Mouse (Mus musculus) hindbrain, embryonic 12.5 days (tissue): Measurements from ENCODE around the gene Lrfn4. TPM values are rescaled to one million over a fixed set of nuclear protein-coding genes. Genes with fewer than 3 reads are reported as not detected.

Source experiments
- ATAC-seq: fragments of 200-750 bp; cut with Nextera tagmentation; 2 replicates; pipeline ENCODE4 v1.8.0; 2017; ENCODE audit warnings: moderate TSS enrichment; ENCODE audit not compliant: low FRiP score
- H3K27ac ChIP-seq: fragments of 300-500 bp; sonication (generic); 2 replicates; pipeline ENCODE4 v1.5.1; 2016; ENCODE audit warnings: mild to moderate bottlenecking
- H3K27me3 ChIP-seq: fragments of 300-500 bp; sonication (generic); 2 replicates; pipeline ENCODE4 v1.6.1; 2016; ENCODE audit warnings: mild to moderate bottlenecking
- H3K36me3 ChIP-seq: fragments of 300-500 bp; sonication (generic); 2 replicates; pipeline ENCODE4 v1.6.1; 2016; ENCODE audit warnings: mild to moderate bottlenecking
- H3K4me1 ChIP-seq: fragments of 300-500 bp; sonication (generic); 2 replicates; pipeline ENCODE4 v1.6.1; 2016
- H3K4me2 ChIP-seq: fragments of 300-500 bp; sonication (generic); replicated peaks from 2 replicates; pipeline ENCODE4 v1.6.1; 2016; ENCODE audit warnings: mild to moderate bottlenecking
- H3K4me3 ChIP-seq: fragments of 300-500 bp; sonication (generic); 2 replicates; pipeline ENCODE4 v1.5.1; 2016; ENCODE audit warnings: mild to moderate bottlenecking
- H3K9ac ChIP-seq: fragments of 300-500 bp; sonication (generic); 2 replicates; pipeline ENCODE4 v1.6.1; 2016; ENCODE audit warnings: mild to moderate bottlenecking, moderate library complexity
- H3K9me3 ChIP-seq: fragments of 300-500 bp; sonication (generic); replicated peaks from 2 replicates; pipeline ENCODE4 v1.6.1; 2016; ENCODE audit warnings: mild to moderate bottlenecking
- WGBS: fragments of 180-500 bp; shearing (Covaris S2); methylation state at CpG from one replicate; pipeline ENCODE4 v1.1.7; 2016; 5-methylcytosine and 5-hydroxymethylcytosine counted together
- polyA plus RNA-seq: library from polyadenylated mRNA; unstranded; fragments of >200 nt; fragmentation: Nextera tagmentation; extraction: Ambion mirVana; gene quantifications from 2 replicates; pipeline ENCODE4 v1.2.1, GENCODE M21; 2016

The Lrfn4 gene
- polyA plus RNA-seq: 16.3 and 17.6 TPM in 2 replicates

DNA sequence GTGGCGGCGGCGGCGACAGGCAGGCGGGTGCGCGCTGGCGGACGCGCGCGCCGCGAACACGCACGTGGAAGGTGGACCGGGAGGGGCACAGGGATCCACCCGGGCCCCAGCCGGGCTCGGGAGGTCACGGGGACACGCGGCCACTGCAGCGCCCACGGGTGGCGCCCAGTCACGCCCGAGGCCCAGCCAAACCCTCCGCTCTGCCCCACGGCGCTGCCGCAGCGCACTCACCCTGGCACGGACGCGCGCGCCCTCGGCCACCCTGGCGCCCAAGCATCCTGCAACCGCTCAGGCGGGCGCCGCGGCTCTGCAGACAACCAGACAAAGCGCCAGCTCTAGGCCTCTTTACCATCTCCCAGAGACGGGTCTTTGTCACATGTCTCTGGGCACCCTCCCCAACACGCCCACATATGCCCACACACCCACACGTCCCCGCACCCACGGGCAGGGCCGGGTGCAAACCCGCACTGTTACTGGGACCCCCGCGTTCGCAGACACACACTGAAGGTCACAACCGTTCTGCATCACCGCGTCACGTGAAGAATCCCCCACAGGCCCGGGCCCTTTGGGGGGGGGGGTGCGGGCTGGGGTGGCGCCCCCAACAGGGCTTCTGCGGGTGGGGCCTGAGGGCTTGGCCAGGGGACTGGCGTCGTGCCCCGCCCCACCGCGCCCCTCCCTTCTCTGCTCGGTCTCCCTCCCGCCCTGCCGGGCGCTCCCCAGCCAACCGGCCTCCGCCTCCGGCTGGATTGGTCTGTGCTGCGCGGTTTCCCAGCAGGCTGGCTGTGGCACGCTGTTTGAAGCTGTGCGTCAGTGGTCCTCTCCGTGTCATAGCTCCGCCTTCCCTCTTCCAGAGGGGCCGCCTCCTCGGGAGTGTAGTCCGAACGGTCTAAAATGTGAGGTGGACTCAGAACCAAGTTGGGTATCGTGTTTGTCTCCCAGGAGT lies at the start of gene Lrfn4:
TSS of gene Lrfn4 (minus strand) at position 517 of the 943 bp plus-strand sequence.
- H3K27ac ChIP-seq: peak within 1 kb of the TSS; percentile 95
- H3K4me2 ChIP-seq: peak within 1 kb of the TSS; percentile 80
- WGBS: under 1% methylated on average over 63 of the region's 87 CpGs
- peak within 1 kb of the TSS; percentile 99 for H3K9ac ChIP-seq
- H3K9me3 ChIP-seq: no peaks in the 10 kb centered on the region
- peaks cover 35% of the 10 kb centered on the region for H3K4me1 ChIP-seq
- ATAC-seq: peak; percentile 92
- no peaks in the 10 kb centered on the region for H3K27me3 ChIP-seq
- H3K4me3 ChIP-seq: peak within 1 kb of the TSS; percentile 92
- H3K36me3 ChIP-seq: peaks cover 34% of the 10 kb centered on the region

GRCm38 (mm10) chr19:4658156-4658555 lies 42.7 kb upstream of the Lrfn4 start:
- no peak for ATAC-seq
- H3K36me3 ChIP-seq: no peaks in the 10 kb centered on the region
- no peak overlapping the region for H3K4me3 ChIP-seq
- H3K9me3 ChIP-seq: no peaks in the 10 kb centered on the region
- 91% methylated on average over 5 of the region's 5 CpGs for WGBS
- no peak overlapping the region for H3K9ac ChIP-seq
- H3K4me2 ChIP-seq: no peak overlapping the region
- no peaks in the 10 kb centered on the region for H3K4me1 ChIP-seq
- no peak overlapping the region for H3K27ac ChIP-seq
- 0 out of 2 replicates have a peak, but pooled peaks cover 3% of the 10 kb centered on the region for H3K27me3 ChIP-seq

GRCm38 (mm10) chr19:4646917-4647492 lies 31.5 kb upstream of the Lrfn4 start:
- Histone ChIP-seq H3K27me3 (no peaks in the 10 kb centered on the region; the same call in 1 of the 2 replicates), H3K27ac (no peak overlapping the region), H3K9me3 (no peaks in the 10 kb centered on the region), H3K4me3 (no peak overlapping the region), H3K4me1 (no peaks in the 10 kb centered on the region), H3K9ac (no peak overlapping the region), H3K4me2 (no peak overlapping the region), H3K36me3 (no peaks in the 10 kb centered on the region)
- 77% methylated on average over 11 of the region's 11 CpGs for WGBS
- ATAC-seq: no peak

DNA sequence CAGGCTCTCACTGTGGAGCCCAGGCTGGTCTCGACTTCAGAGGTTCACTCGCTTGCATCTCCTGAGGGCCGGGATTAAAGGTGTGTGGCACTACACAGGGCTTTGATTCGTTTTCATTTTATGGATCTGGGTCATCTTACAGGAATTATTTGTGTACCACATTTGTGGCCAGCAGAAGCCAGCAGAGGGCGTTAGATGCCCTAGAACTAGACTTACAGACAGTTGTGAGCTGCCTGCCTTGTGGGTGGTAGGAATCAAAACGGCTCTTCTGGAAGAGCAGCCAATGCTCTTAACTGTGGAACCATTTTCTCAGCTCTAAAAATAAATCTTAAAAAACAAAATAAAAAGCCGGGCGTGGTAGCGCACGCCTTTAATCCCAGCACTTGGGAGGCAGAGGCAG lies 28.8 kb upstream of the Lrfn4 start:
- Histone ChIP-seq H3K27me3 (no peaks in the 10 kb centered on the region; the same call in 1 of the 2 replicates), H3K4me2 (no peak overlapping the region), H3K36me3 (no peaks in the 10 kb centered on the region), H3K4me3 (no peak overlapping the region), H3K9me3 (no peaks in the 10 kb centered on the region), H3K4me1 (no peaks in the 10 kb centered on the region), H3K9ac (no peak overlapping the region), H3K27ac (no peak overlapping the region)
- WGBS: 39% methylated on average over 10 of the region's 10 CpGs
- ATAC-seq: no peak

DNA sequence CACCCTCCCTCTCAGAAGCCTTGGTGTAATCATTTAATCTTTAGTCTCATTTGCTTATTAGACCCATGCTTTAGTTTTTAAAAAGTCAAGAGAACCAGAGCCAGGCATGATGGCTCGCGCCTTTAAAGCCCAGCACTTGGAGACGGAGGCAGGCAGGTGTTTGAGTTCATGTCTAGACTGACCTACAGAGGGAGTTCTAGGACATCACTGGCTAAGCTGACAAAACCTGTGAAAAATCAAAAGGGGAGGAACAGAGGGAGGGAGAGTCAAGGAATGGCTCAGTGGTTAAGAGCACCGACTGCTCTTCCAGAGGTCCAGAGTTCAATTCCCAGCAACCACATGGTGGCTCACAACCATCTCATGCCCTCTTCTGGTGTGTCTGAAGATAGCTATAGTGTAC lies 20.5 kb upstream of the Lrfn4 start:
- 67% methylated on average over 4 of the region's 4 CpGs for WGBS
- ATAC-seq: no peak
- H3K27ac ChIP-seq: no peak overlapping the region

GRCm38 (mm10) chr19:4628819-4629218 lies 13.4 kb upstream of the Lrfn4 start:
- no peak overlapping the region for H3K4me2 ChIP-seq
- no peak overlapping the region for H3K4me3 ChIP-seq
- 0% methylated on average over 1 of the region's 1 CpGs for WGBS
- H3K36me3 ChIP-seq: 0 out of 2 replicates have a peak, but pooled peaks cover 2% of the 10 kb centered on the region
- peaks cover 32% of the 10 kb centered on the region for H3K4me1 ChIP-seq
- no peaks in the 10 kb centered on the region for H3K9me3 ChIP-seq
- no peak for ATAC-seq
- H3K9ac ChIP-seq: no peak overlapping the region
- peak overlapping the region; percentile 58; the same call in 1 of the 2 replicates for H3K27ac ChIP-seq
- no peaks in the 10 kb centered on the region for H3K27me3 ChIP-seq

More for the DNA sequence above, 20.5 kb upstream of the Lrfn4 start:
- no peak overlapping the region for H3K4me2 ChIP-seq
- no peaks in the 10 kb centered on the region for H3K4me1 ChIP-seq
- H3K9me3 ChIP-seq: no peaks in the 10 kb centered on the region
- no peak overlapping the region for H3K4me3 ChIP-seq
- H3K36me3 ChIP-seq: no peaks in the 10 kb centered on the region
- H3K9ac ChIP-seq: no peak overlapping the region
- peaks cover 3% of the 10 kb centered on the region; the same call in 1 of the 2 replicates for H3K27me3 ChIP-seq

DNA sequence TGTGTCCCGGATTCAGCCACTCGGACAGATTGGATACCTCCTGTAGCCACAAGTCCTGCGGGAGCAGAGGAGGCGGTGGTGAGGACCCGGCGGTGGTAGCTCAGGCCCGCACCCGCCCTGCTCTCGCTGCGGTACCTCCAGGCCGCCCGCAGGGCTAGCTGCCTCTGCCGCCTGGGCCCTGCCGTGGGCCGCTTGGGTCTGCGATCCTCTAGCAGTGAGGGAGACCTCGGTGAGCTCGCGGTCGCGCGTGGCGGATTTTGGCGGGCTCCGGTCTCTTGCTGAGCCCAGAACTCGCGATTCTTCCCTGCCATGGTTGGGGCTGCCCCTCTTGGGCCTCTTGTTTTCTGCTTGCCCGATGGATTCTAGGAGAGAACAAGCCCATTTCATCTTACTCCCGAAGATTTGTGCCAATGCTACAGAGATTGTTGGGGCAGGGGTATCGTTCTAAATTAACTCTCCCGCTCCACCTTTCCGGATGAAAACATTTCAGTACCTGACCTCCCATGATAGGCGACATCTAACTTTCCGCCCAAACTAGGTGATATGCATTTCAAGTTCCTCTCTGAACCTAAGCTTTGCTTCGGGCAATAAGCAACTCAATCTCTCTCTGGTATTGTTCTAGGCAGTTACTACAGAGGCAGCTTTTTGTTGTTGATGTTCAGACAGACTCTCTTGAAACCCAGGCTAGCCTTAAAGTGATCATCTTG lies 10.5 kb upstream of the Lrfn4 start:
- peak; percentile 68 for ATAC-seq
- H3K27me3 ChIP-seq: no peaks in the 10 kb centered on the region
- peak overlapping the region; percentile 78 for H3K4me2 ChIP-seq
- H3K4me3 ChIP-seq: peak overlapping the region; percentile 78
- peak overlapping the region; percentile 89 for H3K27ac ChIP-seq
- H3K9me3 ChIP-seq: no peaks in the 10 kb centered on the region
- H3K36me3 ChIP-seq: peaks cover 29% of the 10 kb centered on the region
- H3K4me1 ChIP-seq: peaks cover 33% of the 10 kb centered on the region
- WGBS: 2% methylated on average over 35 of the region's 35 CpGs
- H3K9ac ChIP-seq: peak overlapping the region; percentile 87

GRCm38 (mm10) chr19:4625179-4625828 lies 9.8 kb upstream of the Lrfn4 start, which contains the start of gene Rce1:
Rce1 (minus strand) TSS chr19:4625641.
- peak within 1 kb of the TSS; percentile 89 for H3K27ac ChIP-seq
- WGBS: under 1% methylated on average over 63 of the region's 64 CpGs
- ATAC-seq: peak; percentile 83
- peaks cover 35% of the 10 kb centered on the region for H3K36me3 ChIP-seq
- peak within 1 kb of the TSS; percentile 78 for H3K4me3 ChIP-seq
- H3K27me3 ChIP-seq: no peaks in the 10 kb centered on the region
- peak within 1 kb of the TSS; percentile 87 for H3K9ac ChIP-seq
- peaks cover 33% of the 10 kb centered on the region for H3K4me1 ChIP-seq
- no peaks in the 10 kb centered on the region for H3K9me3 ChIP-seq
- H3K4me2 ChIP-seq: peak within 1 kb of the TSS; percentile 78

- H3K4me1 ChIP-seq: peaks cover 33% of the 10 kb centered on the region
- no peaks in the 10 kb centered on the region for H3K27me3 ChIP-seq
- H3K9me3 ChIP-seq: no peaks in the 10 kb centered on the region
- H3K9ac ChIP-seq: peak overlapping the region; percentile 87
- no peak for ATAC-seq
- peak overlapping the region; percentile 89; the same call in 1 of the 2 replicates for H3K27ac ChIP-seq
- peaks cover 35% of the 10 kb centered on the region for H3K36me3 ChIP-seq
- H3K4me3 ChIP-seq: peak overlapping the region; percentile 78
- peak overlapping the region; percentile 78 for H3K4me2 ChIP-seq
- 35% methylated on average over 4 of the region's 4 CpGs for WGBS
Observed at GRCm38 (mm10) chr19:4624406-4625178, 9.1 kb upstream of the Lrfn4 start.

DNA sequence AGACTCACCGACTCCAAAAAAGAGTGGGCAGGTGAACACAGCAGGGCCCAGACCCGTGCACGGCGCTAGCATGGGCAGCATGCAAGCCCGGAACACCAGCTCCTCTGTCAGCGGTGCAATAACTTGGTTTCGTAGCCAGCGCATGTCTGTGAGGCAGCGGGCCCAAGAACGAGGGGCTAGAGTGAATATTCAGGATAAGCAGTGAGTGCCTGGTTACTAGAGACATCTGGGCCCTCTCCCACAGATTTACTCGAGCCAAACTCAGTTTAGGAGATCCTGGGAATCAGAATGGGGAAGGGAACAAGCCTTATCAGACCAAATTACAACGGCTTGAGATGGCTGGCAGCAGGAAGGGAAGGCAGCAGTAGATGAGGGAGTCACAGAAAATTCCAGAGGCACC lies 8.5 kb upstream of the Lrfn4 start:
- no peak overlapping the region for H3K4me2 ChIP-seq
- no peaks in the 10 kb centered on the region for H3K27me3 ChIP-seq
- no peak for ATAC-seq
- peaks cover 33% of the 10 kb centered on the region for H3K4me1 ChIP-seq
- WGBS: 94% methylated on average over 12 of the region's 12 CpGs
- H3K4me3 ChIP-seq: 0 out of 2 replicates have a peak overlapping the region, but pooled peaks have one; percentile 78
- H3K27ac ChIP-seq: no peak overlapping the region
- peaks cover 35% of the 10 kb centered on the region for H3K36me3 ChIP-seq
- H3K9me3 ChIP-seq: no peaks in the 10 kb centered on the region
- no peak overlapping the region for H3K9ac ChIP-seq

GRCm38 (mm10) chr19:4623419-4623818 lies 8.0 kb upstream of the Lrfn4 start:
- Histone ChIP-seq H3K4me1 (peaks cover 30% of the 10 kb centered on the region), H3K9ac (no peak overlapping the region), H3K36me3 (peaks cover 35% of the 10 kb centered on the region), H3K4me3 (no peak overlapping the region), H3K4me2 (no peak overlapping the region), H3K27ac (no peak overlapping the region), H3K9me3 (no peaks in the 10 kb centered on the region), H3K27me3 (no peaks in the 10 kb centered on the region)
- no peak for ATAC-seq
- WGBS: 94% methylated on average over 9 of the region's 9 CpGs
